Comparison of ENCODE assay signal across 8 mouse cellular contexts in the genomic region with DNA sequence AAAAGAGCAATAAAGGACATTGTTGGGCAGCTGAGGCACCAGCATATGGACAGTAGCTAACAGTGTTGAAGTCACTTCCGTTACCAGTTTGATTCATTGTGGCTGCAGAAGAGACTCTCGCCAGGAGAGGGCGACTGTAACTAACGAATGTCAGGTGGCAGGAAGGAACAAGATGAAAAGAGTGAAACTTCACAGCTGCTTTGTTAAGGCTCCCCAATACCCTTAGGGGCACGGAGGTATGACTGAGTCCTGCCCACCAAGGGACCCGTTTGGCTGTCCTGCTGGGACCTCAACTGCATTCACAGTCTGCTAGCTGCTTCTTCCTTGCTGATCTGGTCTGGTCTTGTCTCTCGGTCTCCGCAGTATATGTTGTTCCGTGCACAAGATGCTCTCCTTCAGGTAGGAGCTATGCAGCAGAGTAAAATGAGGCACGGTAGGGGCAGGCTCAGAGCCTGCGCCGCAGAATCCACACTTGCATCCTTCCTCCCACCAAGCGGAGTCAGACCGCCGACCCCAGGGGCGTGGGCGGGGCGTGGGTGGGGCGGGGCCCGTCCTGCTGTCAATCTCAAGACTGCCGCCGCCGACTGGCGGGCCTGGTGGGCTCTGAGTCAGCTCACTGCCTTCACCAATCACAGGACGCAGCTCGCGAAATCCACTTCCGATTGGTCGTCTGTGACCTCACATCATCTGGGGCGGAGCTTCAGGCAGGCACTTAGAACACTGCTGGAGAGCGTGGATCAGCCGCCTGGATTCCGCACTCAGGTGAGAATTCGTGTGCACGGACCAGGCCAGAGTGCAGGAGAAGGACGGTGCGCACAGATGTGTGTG. TPM values are rescaled to one million over a fixed set of nuclear protein-coding genes. Genes with fewer than 3 reads are reported as not detected.
DNase-seq lines count a peak whose midpoint lies in the region; ATAC-seq and TF ChIP-seq lines count a peak whose summit lies in the region.

No protein-coding gene starts in this region.

- peak; percentile 96 for DNase-seq in ES-E14 (ENCODE audit: low read depth, low spot score)
- DNase-seq in cerebellum, adult 11-12 months: peak; percentile 96
- peak; percentile 95 for DNase-seq in heart, postnatal 4 days
- peak; percentile 95 to 96 for DNase-seq in layer of hippocampus, adult 8-10 months (ENCODE audit: low spot score in 2 of 2)
- peak; percentile 95 for DNase-seq in ovary, adult 18-20 months (ENCODE audit: low spot score)
- peak; percentile 99 for DNase-seq in thymus, postnatal 0 days (ENCODE audit: low spot score)

- peaks cover 13% of the 10 kb centered on the region; the same call in 1 of the 2 replicates for H3K36me3 ChIP-seq in ES-E14 (ENCODE audit: control insufficient read depth, insufficient read depth, low read length, poor library complexity, severe bottlenecking)
- H3K36me3 ChIP-seq in forebrain, embryonic 16.5 days (ENCODE audit: control insufficient read depth, insufficient read depth): no peaks in the 10 kb centered on the region
- H3K36me3 ChIP-seq in lung, embryonic 15.5 days: no peaks in the 10 kb centered on the region

- H3K4me1 ChIP-seq in ES-E14 (ENCODE audit: control insufficient read depth in 2 of 2, insufficient read depth in 2 of 2, low read length in 2 of 2, poor library complexity in 1 of 2): no peaks in the 10 kb centered on the region; a peak in 2 of 4 replicates
- H3K4me1 ChIP-seq in forebrain, embryonic 16.5 days (replicated peaks; ENCODE audit: control insufficient read depth, insufficient read depth, low read length): peaks cover 41% of the 10 kb centered on the region
- H3K4me1 ChIP-seq in lung, embryonic 15.5 days: peaks cover 20% of the 10 kb centered on the region

- peak overlapping the region; percentile 92 for H3K9ac ChIP-seq in ES-E14 (ENCODE audit: insufficient read depth, low read depth, low read length, poor library complexity, severe bottlenecking)
- H3K9ac ChIP-seq in forebrain, embryonic 16.5 days (replicated peaks; ENCODE audit: low read depth, low read length): peak overlapping the region; percentile 77
- peak overlapping the region; percentile 63 for H3K9ac ChIP-seq in lung, embryonic 15.5 days

- H3K27ac ChIP-seq in ES-E14 (ENCODE audit: insufficient read depth, low read depth, low read length, poor library complexity, severe bottlenecking): peak overlapping the region; percentile 83
- peak overlapping the region; percentile 96 for H3K27ac ChIP-seq in forebrain, embryonic 16.5 days (ENCODE audit: low read length)
- H3K27ac ChIP-seq in lung, embryonic 15.5 days: peak overlapping the region; percentile 92

- 0% methylated on average over 37 of the region's 37 CpGs for WGBS in forebrain, embryonic 16.5 days
- under 1% methylated on average over 37 of the region's 37 CpGs for WGBS in lung, embryonic 15.5 days

- H3K4me3 ChIP-seq in ES-E14 (ENCODE audit: insufficient read depth in 1 of 2, low read depth in 1 of 2, low read length in 2 of 2, poor library complexity in 1 of 2, severe bottlenecking in 1 of 2): peak overlapping the region; percentile 85 to 88
- peak overlapping the region; percentile 72 for H3K4me3 ChIP-seq in forebrain, embryonic 16.5 days (replicated peaks; ENCODE audit: low read length)
- H3K4me3 ChIP-seq in lung, embryonic 15.5 days: peak overlapping the region; percentile 76

- in situ Hi-C loops in ES-E14 (cut with MboI; ENCODE audit: low sequenced_read_pairs in 2 of 2, unreplicated experiment in 2 of 2): no loop called here

- no peaks in the 10 kb centered on the region for H3K9me3 ChIP-seq in ES-E14 (ENCODE audit: control insufficient read depth, insufficient read depth, low read depth, low read length)
- H3K9me3 ChIP-seq in forebrain, embryonic 16.5 days (ENCODE audit: control insufficient read depth, low read length): no peaks in the 10 kb centered on the region
- no peaks in the 10 kb centered on the region for H3K9me3 ChIP-seq in lung, embryonic 15.5 days

- peak overlapping the region; percentile 91 for H3K4me2 ChIP-seq in forebrain, embryonic 16.5 days (ENCODE audit: low read length)
- H3K4me2 ChIP-seq in lung, embryonic 15.5 days: peak overlapping the region; percentile 95

- H3K27me3 ChIP-seq in forebrain, embryonic 16.5 days (replicated peaks; ENCODE audit: control insufficient read depth, insufficient read depth, low read length): no peaks in the 10 kb centered on the region
- H3K27me3 ChIP-seq in lung, embryonic 15.5 days: no peaks in the 10 kb centered on the region

- peak; percentile 99 for ATAC-seq in forebrain, embryonic 16.5 days
- ATAC-seq in lung, embryonic 15.5 days (ENCODE audit: borderline replicate concordance, extremely low read depth, low FRiP score, low TSS enrichment): peak; percentile 98

TF ChIP-seq in ES-E14, 5 proteins besides CTCF, POLR2A, EP300 and RAD21:
- TF ChIP-seq MAFK (IDR thresholded peaks at IDR 0.05; ENCODE audit: insufficient read depth, low read depth, low read length): 0 out of 2 replicates have a peak, but pooled peaks have one; percentile 21
- no peak for TF ChIP-seq ZNF384 (IDR thresholded peaks at IDR 0.05; ENCODE audit: low read depth, low read length)
- TF ChIP-seq ZC3H11A (IDR thresholded peaks at IDR 0.05; ENCODE audit: borderline replicate concordance, low read depth, low read length): peak; percentile 39
- TF ChIP-seq CHD2 (IDR thresholded peaks at IDR 0.05; ENCODE audit: low read depth, low read length): peak; percentile 58

RNA-seq across cellular contexts. Expression of a gene that starts 6.8 kb away (rescaled TPM):
- 38.5 and 52.1 TPM in 2 replicates for total RNA-seq in ES-E14 (2012; rRNA removed)
- polyA plus RNA-seq in forebrain, embryonic 16.5 days (2015; fragmentation: Nextera tagmentation; extraction: Ambion mirVana): 51.8 and 61.8 TPM in 2 replicates
- total RNA-seq in heart, postnatal 4 days (2021): 10 to 100 TPM; 15.7 to 17.5 TPM
- total RNA-seq in layer of hippocampus, adult 8-10 months (2022): 10 to 100 TPM; 42.1 to 48.1 (median 44.7) TPM
- polyA plus RNA-seq in lung, embryonic 15.5 days (2015; fragmentation: Nextera tagmentation; extraction: Ambion mirVana): 30.4 and 30.9 TPM in 2 replicates
- 30.0 and 41.7 TPM in 2 replicates for polyA plus RNA-seq in thymus, postnatal 0 days (2015; fragmentation: Nextera tagmentation; extraction: Ambion mirVana)

RNA-seq across cellular contexts. Expression of a gene that starts 7.1 kb away (rescaled TPM):
- 4.9 and 10.8 TPM in 2 replicates for total RNA-seq in ES-E14 (2012; rRNA removed)
- 5.7 and 6.1 TPM in 2 replicates for polyA plus RNA-seq in forebrain, embryonic 16.5 days (2015; fragmentation: Nextera tagmentation; extraction: Ambion mirVana)
- total RNA-seq in heart, postnatal 4 days (2021): 1 to 10 TPM; 8.8 to 9.8 TPM
- 10 to 100 TPM in 1 of 4 experiments, 1 to 10 TPM in 3; 6.7 to 12.4 (median 7.3) TPM for total RNA-seq in layer of hippocampus, adult 8-10 months (2022)
- polyA plus RNA-seq in lung, embryonic 15.5 days (2015; fragmentation: Nextera tagmentation; extraction: Ambion mirVana): 7.9 and 9.0 TPM in 2 replicates
- polyA plus RNA-seq in thymus, postnatal 0 days (2015; fragmentation: Nextera tagmentation; extraction: Ambion mirVana): 7.1 and 7.7 TPM in 2 replicates

RNA-seq across cellular contexts. Expression of a gene that starts 36.9 kb away (rescaled TPM):
- total RNA-seq in ES-E14 (2012; rRNA removed): not detected in 2 replicates
- not detected in 2 replicates for polyA plus RNA-seq in forebrain, embryonic 16.5 days (2015; fragmentation: Nextera tagmentation; extraction: Ambion mirVana)
- total RNA-seq in heart, postnatal 4 days (2021): not detected
- total RNA-seq in layer of hippocampus, adult 8-10 months (2022): not detected
- not detected in 2 replicates for polyA plus RNA-seq in lung, embryonic 15.5 days (2015; fragmentation: Nextera tagmentation; extraction: Ambion mirVana)
- not detected in 2 replicates for polyA plus RNA-seq in thymus, postnatal 0 days (2015; fragmentation: Nextera tagmentation; extraction: Ambion mirVana)

RNA-seq across cellular contexts. Expression of a gene that starts 45.4 kb away (rescaled TPM):
- total RNA-seq in ES-E14 (2012; rRNA removed): 0.21 and 0.67 TPM in 2 replicates
- polyA plus RNA-seq in forebrain, embryonic 16.5 days (2015; fragmentation: Nextera tagmentation; extraction: Ambion mirVana): 4.0 and 5.8 TPM in 2 replicates
- 1 to 10 TPM; 2.3 to 2.4 TPM for total RNA-seq in heart, postnatal 4 days (2021)
- total RNA-seq in layer of hippocampus, adult 8-10 months (2022): 1 to 10 TPM; 5.2 to 7.3 (median 6.9) TPM
- polyA plus RNA-seq in lung, embryonic 15.5 days (2015; fragmentation: Nextera tagmentation; extraction: Ambion mirVana): 0.93 and 1.1 TPM in 2 replicates
- 1.5 and 1.7 TPM in 2 replicates for polyA plus RNA-seq in thymus, postnatal 0 days (2015; fragmentation: Nextera tagmentation; extraction: Ambion mirVana)

Comparison
In these comparisons a context has a peak if more than half of its experiments do, and no peak if none do; other contexts are left out.
1. Peak in every context shown above with its lines: DNase-seq, ATAC-seq, H3K4me3 ChIP-seq and H3K27ac ChIP-seq.